Mouse (Mus musculus): Measurements from ENCODE around the gene Gypa. TPM values are rescaled to one million over a fixed set of nuclear protein-coding genes. Genes with fewer than 3 reads are reported as not detected.

Gypa gene
- total RNA-seq (2021), result 1 to 10 TPM; 4.0 to 6.9 TPM
- long read RNA-seq, experiment 1, partial matches to known transcripts, result 0 of 3 reads
- long read RNA-seq, experiment 1, other reads (novel, unspliced or antisense), result 0 of 3 reads
- long read RNA-seq, experiment 2, partial matches to known transcripts, result 0 of 3 reads
- long read RNA-seq, experiment 2, other reads (novel, unspliced or antisense), result 0 of 3 reads

GRCm38 (mm10) chr8:80493523-80494345 lies at the start of gene Gypa:
TSS of gene Gypa (plus strand) at chr8:80493781.
- peak in 1 of 2 experiments; percentile 1 for DNase-seq
- intact Hi-C loops (cut with DNase I), result loop anchor here (1.0 to 10.0 kb wide), 2 partner anchors 195 to 501 kb away; no protein-coding TSS in a partner anchor

- no peak for DNase-seq
- intact Hi-C loops (cut with DNase I), result no loop called here
Measured at GRCm38 (mm10) chr8:80444534-80445072, 49.0 kb upstream of the Gypa start.

GRCm38 (mm10) chr8:80447217-80447616 lies 46.4 kb upstream of the Gypa start:
- intact Hi-C loops (cut with DNase I), result no loop called here
- DNase-seq, result no peak

- no peak for DNase-seq
- intact Hi-C loops (cut with DNase I), result no loop called here
Measured at GRCm38 (mm10) chr8:80451938-80452690, 41.5 kb upstream of the Gypa start.

- DNase-seq, result no peak
- intact Hi-C loops (cut with DNase I), result no loop called here
Measured at GRCm38 (mm10) chr8:80463450-80463917, 30.1 kb upstream of the Gypa start.

- peak in 1 of 2 experiments; percentile 6 for DNase-seq
- intact Hi-C loops (cut with DNase I), result no loop called here
Measured at GRCm38 (mm10) chr8:80474971-80475370, 18.6 kb upstream of the Gypa start.

GRCm38 (mm10) chr8:80478156-80478555 lies 15.4 kb upstream of the Gypa start:
- intact Hi-C loops (cut with DNase I), result no loop called here

GRCm38 (mm10) chr8:80479129-80479528 lies 14.5 kb upstream of the Gypa start:
- intact Hi-C loops (cut with DNase I), result no loop called here
- no peak for DNase-seq

More at GRCm38 (mm10) chr8:80478156-80478555, 15.4 kb upstream of the Gypa start:
- no peak for DNase-seq

- intact Hi-C loops (cut with DNase I), result loop anchor here (2.0 to 5.0 kb wide), 2 partner anchors 747 to 895 kb away; no protein-coding TSS in a partner anchor
- DNase-seq, result no peak
Measured at GRCm38 (mm10) chr8:80482173-80482572, 11.4 kb upstream of the Gypa start.

GRCm38 (mm10) chr8:80482822-80483774 lies 10.5 kb upstream of the Gypa start:
- intact Hi-C loops (cut with DNase I), result loop anchor here (2.0 to 5.0 kb wide), 2 partner anchors 748 to 896 kb away; no protein-coding TSS in a partner anchor
- peak in 1 of 2 experiments; percentile 35 for DNase-seq

GRCm38 (mm10) chr8:80491562-80491961 lies 2.0 kb upstream of the Gypa start:
- no peak for DNase-seq
- intact Hi-C loops (cut with DNase I), result loop anchor here (10.0 kb wide), 1 partner anchor 503 kb away; no protein-coding TSS in a partner anchor

GRCm38 (mm10) chr8:80492987-80493441 lies 567 bp upstream of the Gypa start:
- peak; percentile 56 to 60 for DNase-seq

GRCm38 (mm10) chr8:80494346-80494660 lies 722 bp downstream of the Gypa start:
- DNase-seq, result no peak
- intact Hi-C loops (cut with DNase I), result loop anchor here (10.0 kb wide), 1 partner anchor 500 kb away; no protein-coding TSS in a partner anchor

More at GRCm38 (mm10) chr8:80492987-80493441, 567 bp upstream of the Gypa start:
- intact Hi-C loops (cut with DNase I), result loop anchor here (1.0 to 10.0 kb wide), 2 partner anchors 195 to 502 kb away; no protein-coding TSS in a partner anchor

GRCm38 (mm10) chr8:80494819-80495218 lies 1.2 kb downstream of the Gypa start:
- intact Hi-C loops (cut with DNase I), result loop anchor here (10.0 kb wide), 1 partner anchor 500 kb away; no protein-coding TSS in a partner anchor
- no peak for DNase-seq

- intact Hi-C loops (cut with DNase I), result loop anchor here (10.0 kb wide), 1 partner anchor 499 kb away; no protein-coding TSS in a partner anchor
- DNase-seq, result no peak
Measured at GRCm38 (mm10) chr8:80495527-80495926, 1.9 kb downstream of the Gypa start.

GRCm38 (mm10) chr8:80497323-80497722 lies 3.7 kb downstream of the Gypa start:
- intact Hi-C loops (cut with DNase I), result loop anchor here (10.0 kb wide), 1 partner anchor 497 kb away; no protein-coding TSS in a partner anchor

GRCm38 (mm10) chr8:80500244-80500643 lies 6.7 kb downstream of the Gypa start:
- intact Hi-C loops (cut with DNase I), result no loop called here

More at GRCm38 (mm10) chr8:80497323-80497722, 3.7 kb downstream of the Gypa start:
- DNase-seq, result no peak

GRCm38 (mm10) chr8:80500773-80501172 lies 7.2 kb downstream of the Gypa start:
- no peak for DNase-seq
- intact Hi-C loops (cut with DNase I), result no loop called here

More at GRCm38 (mm10) chr8:80500244-80500643, 6.7 kb downstream of the Gypa start:
- no peak for DNase-seq

- intact Hi-C loops (cut with DNase I), result no loop called here
- no peak for DNase-seq
Measured at GRCm38 (mm10) chr8:80501283-80501682, 7.7 kb downstream of the Gypa start.
